Mouse (Mus musculus) forebrain, embryonic 12.5 days (tissue): ENCODE data around the gene Unc5b. TPM values are rescaled to one million over a fixed set of nuclear protein-coding genes. Genes with fewer than 3 reads are reported as not detected.

Experiments used
- ATAC-seq: fragments of 200-750 bp; cut with Nextera tagmentation; 2 replicates; pipeline ENCODE4 v1.8.0; 2017; ENCODE audit warnings: moderate TSS enrichment; ENCODE audit not compliant: low FRiP score
- H3K27ac ChIP-seq: fragments of 300-500 bp; sonication (generic); 2 replicates; pipeline ENCODE4 v1.5.1; 2016; ENCODE audit warnings: mild to moderate bottlenecking
- H3K27me3 ChIP-seq: fragments of 300-500 bp; sonication (generic); 2 replicates; pipeline ENCODE4 v1.6.1; 2016; ENCODE audit warnings: mild to moderate bottlenecking
- H3K36me3 ChIP-seq: fragments of 300-500 bp; sonication (generic); replicated peaks from 2 replicates; pipeline ENCODE4 v1.6.1; 2016; ENCODE audit warnings: mild to moderate bottlenecking
- H3K4me1 ChIP-seq: fragments of 300-500 bp; sonication (generic); 2 replicates; pipeline ENCODE4 v1.6.1; 2016
- H3K4me2 ChIP-seq: fragments of 300-500 bp; sonication (generic); 2 replicates; pipeline ENCODE4 v1.6.1; 2016; ENCODE audit warnings: mild to moderate bottlenecking, moderate library complexity
- H3K4me3 ChIP-seq: fragments of 300-500 bp; sonication (generic); replicated peaks from 2 replicates; pipeline ENCODE4 v1.5.1; 2016; ENCODE audit warnings: mild to moderate bottlenecking
- H3K9ac ChIP-seq: fragments of 300-500 bp; sonication (generic); 2 replicates; pipeline ENCODE4 v1.6.1; 2016; ENCODE audit warnings: mild to moderate bottlenecking
- H3K9me3 ChIP-seq: fragments of 300-500 bp; sonication (generic); 2 replicates; pipeline ENCODE4 v1.6.1; 2016
- WGBS: fragments of 180-500 bp; shearing (Covaris S2); methylation state at CpG from one replicate; pipeline ENCODE4 v1.1.7; 2016; 5-methylcytosine and 5-hydroxymethylcytosine counted together
- polyA plus RNA-seq: library from polyadenylated mRNA; unstranded; fragments of >200 nt; fragmentation: Nextera tagmentation; extraction: Ambion mirVana; gene quantifications from 2 replicates; pipeline ENCODE4 v1.2.1, GENCODE M21; 2016

Gene Unc5b
- polyA plus RNA-seq, 1 experiment from 2014 or later: 4.7 TPM

- H3K4me1 ChIP-seq: peaks cover 22% of the 10 kb centered on the region
These were observed 108.0 kb downstream of the Unc5b start for GRCm38 (mm10) chr10:60723345-60723744.

DNA sequence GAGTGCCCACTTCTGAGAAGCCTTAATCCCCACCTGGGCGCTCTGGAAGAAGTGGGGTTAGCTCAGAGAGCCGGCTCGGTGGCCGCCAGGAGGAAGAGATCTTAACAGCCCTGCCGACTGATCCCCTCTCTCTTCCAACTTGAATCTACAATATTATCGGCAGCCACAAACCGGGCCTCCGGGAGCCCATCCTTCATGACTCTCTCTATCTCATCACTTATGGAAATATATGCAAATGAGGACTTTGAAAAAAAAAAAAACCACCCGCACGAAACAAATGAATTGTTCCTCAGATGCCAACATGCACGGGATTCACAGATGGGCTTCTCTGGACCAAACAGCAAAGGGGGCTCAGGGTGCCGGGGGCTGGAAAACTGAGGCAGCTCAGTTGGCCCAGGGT is 109.7 kb downstream of the Unc5b start:
- H3K4me3 ChIP-seq: no peak overlapping the region
- no peaks in the 10 kb centered on the region for H3K36me3 ChIP-seq
- H3K4me1 ChIP-seq: peaks cover 14% of the 10 kb centered on the region; the same call in 1 of the 2 replicates
- H3K27me3 ChIP-seq: no peaks in the 10 kb centered on the region; the same call in 1 of the 2 replicates
- 0 out of 2 replicates have a peak overlapping the region, but pooled peaks have one; percentile 4 for H3K4me2 ChIP-seq
- no peak overlapping the region for H3K27ac ChIP-seq
- ATAC-seq: no peak
- H3K9ac ChIP-seq: no peak overlapping the region
- WGBS: 30% methylated on average over 12 of the region's 12 CpGs
- no peaks in the 10 kb centered on the region for H3K9me3 ChIP-seq

More at GRCm38 (mm10) chr10:60723345-60723744, 108.0 kb downstream of the Unc5b start:
- no peaks in the 10 kb centered on the region for H3K9me3 ChIP-seq
- H3K27me3 ChIP-seq: no peaks in the 10 kb centered on the region; the same call in 1 of the 2 replicates
- no peak overlapping the region for H3K4me2 ChIP-seq
- no peak overlapping the region for H3K9ac ChIP-seq
- H3K27ac ChIP-seq: no peak overlapping the region
- 42% methylated on average over 1 of the region's 1 CpGs for WGBS
- no peak overlapping the region for H3K4me3 ChIP-seq
- no peaks in the 10 kb centered on the region for H3K36me3 ChIP-seq
- ATAC-seq: no peak

- ATAC-seq: no peak
- no peak overlapping the region for H3K4me3 ChIP-seq
- H3K9me3 ChIP-seq: no peaks in the 10 kb centered on the region
- WGBS: 75% methylated on average over 5 of the region's 5 CpGs
- no peak overlapping the region for H3K4me2 ChIP-seq
- H3K27ac ChIP-seq: no peak overlapping the region
- peaks cover 14% of the 10 kb centered on the region; the same call in 1 of the 2 replicates for H3K4me1 ChIP-seq
- peaks cover 8% of the 10 kb centered on the region for H3K36me3 ChIP-seq
- no peak overlapping the region for H3K9ac ChIP-seq
- no peaks in the 10 kb centered on the region; the same call in 1 of the 2 replicates for H3K27me3 ChIP-seq
These were observed 110.9 kb downstream of the Unc5b start for GRCm38 (mm10) chr10:60720461-60720860.

- WGBS: 78% methylated on average over 2 of the region's 2 CpGs
- Histone ChIP-seq H3K27ac (no peak overlapping the region), H3K4me2 (no peak overlapping the region), H3K4me1 (peaks cover 14% of the 10 kb centered on the region; the same call in 1 of the 2 replicates), H3K27me3 (no peaks in the 10 kb centered on the region; the same call in 1 of the 2 replicates), H3K4me3 (no peak overlapping the region), H3K9me3 (peaks cover 6% of the 10 kb centered on the region), H3K9ac (no peak overlapping the region), H3K36me3 (peaks cover 23% of the 10 kb centered on the region)
- no peak for ATAC-seq
These were observed 112.9 kb downstream of the Unc5b start for GRCm38 (mm10) chr10:60718491-60718890.

DNA sequence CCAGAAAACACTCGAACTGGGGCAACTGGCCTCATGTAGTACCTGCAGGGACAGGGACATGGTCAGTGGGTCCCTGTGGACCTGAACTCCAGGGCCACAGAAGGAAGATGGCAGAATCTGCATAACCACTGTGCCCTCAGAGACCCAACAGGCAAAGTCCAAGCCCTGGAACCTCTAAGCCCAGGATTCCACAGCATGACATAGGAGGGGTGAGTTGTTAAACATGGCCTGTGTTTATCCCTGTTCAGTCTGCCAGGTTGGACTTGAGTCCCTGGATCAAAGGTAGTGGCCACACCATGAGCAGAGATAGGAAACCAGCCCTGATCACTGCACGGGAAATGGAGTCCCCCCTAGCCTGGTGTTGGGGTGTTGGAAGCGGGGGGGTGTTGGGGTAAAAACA is 114.9 kb downstream of the Unc5b start:
- peaks cover 8% of the 10 kb centered on the region for H3K9me3 ChIP-seq
- H3K27ac ChIP-seq: no peak overlapping the region
- H3K4me2 ChIP-seq: no peak overlapping the region
- no peak overlapping the region for H3K9ac ChIP-seq
- no peak overlapping the region for H3K4me3 ChIP-seq
- H3K36me3 ChIP-seq: peaks cover 23% of the 10 kb centered on the region
- peaks cover 8% of the 10 kb centered on the region; the same call in 1 of the 2 replicates for H3K4me1 ChIP-seq
- ATAC-seq: no peak
- 90% methylated on average over 3 of the region's 3 CpGs for WGBS
- H3K27me3 ChIP-seq: no peaks in the 10 kb centered on the region; the same call in 1 of the 2 replicates

Other genes with a start within 250 kb of the Unc5b start
- 1.6 and 2.5 TPM in 2 replicates for gene Cdh23, start 135.1 kb downstream of the Unc5b start, polyA plus RNA-seq
- 9.6 and 10.3 TPM in 2 replicates for gene Slc29a3, start 78.8 kb downstream of the Unc5b start, polyA plus RNA-seq